Mouse (Mus musculus): Measurements from ENCODE around the gene Nup85.
A peak's percentile ranks its signal among the peaks of the same experiment; 100 is the strongest.

Nup85 gene

GRCm38 (mm10) chr11:115584376-115585073, 20.3 kb downstream of the Nup85 start:
- no peak for DNase-seq

- no peak for DNase-seq
Observed at GRCm38 (mm10) chr11:115585573-115586100, 21.4 kb downstream of the Nup85 start.

DNA sequence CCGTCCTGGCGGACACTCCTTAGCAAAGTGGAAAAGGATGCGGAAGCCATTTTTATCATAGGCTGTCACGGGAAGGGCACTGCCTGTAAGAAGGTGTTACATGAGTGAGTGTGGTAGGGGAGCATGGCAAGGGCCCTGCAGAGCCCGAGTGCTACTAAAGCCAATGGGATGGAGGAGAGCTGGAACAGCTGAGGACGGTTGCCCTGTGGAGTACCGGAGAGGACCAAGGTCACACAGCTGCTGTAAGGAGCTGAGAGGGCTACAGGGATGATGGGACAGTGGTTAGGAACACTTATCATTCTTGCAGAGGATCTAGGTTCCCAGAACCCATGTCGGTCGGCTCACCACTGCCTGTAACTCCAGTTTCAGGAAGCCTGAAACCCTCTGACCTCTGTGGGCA, 22.2 kb downstream of the Nup85 start:
- no peak for DNase-seq

DNA sequence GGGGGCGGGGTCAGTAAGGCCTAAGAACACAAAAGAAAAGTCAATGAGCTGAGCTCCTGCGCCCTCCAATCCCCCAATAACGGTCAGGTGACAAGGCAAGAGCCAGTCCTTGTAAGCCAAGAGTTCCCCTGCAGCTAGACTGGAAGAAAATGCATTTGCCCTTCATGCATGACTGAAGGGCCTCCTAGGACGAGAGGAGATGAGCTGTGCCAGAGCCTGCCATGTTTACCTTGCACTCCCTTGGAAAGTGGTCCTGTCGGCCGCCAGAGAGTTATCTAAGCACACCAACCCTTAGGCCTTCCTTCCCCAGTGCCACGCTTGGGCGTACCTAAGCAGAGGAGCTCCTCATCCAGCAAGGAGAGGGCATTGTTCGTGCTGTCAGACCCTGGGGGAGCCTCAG, 23.8 kb downstream of the Nup85 start:
- DNase-seq, result no peak

- DNase-seq, result no peak
Observed at GRCm38 (mm10) chr11:115590526-115591075, 26.4 kb downstream of the Nup85 start.

DNA sequence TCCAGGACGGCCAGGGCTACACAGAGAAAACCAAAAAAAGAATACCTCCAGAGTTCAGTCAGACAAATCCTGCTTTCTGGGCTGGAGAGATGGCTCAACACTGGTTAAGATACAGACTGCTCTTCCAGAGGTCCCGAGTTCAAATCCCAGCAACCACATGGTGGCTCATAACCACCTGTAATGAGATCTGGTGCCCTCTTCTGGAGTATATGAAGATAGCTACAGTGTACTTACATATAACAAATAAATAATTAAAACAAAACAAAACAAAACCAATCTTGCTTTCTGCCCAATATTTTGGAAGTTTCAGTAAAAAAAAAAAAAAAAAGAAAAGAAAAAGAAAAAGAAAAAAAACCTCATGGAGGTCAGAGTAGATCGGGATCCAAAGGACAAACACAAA, 31.0 kb downstream of the Nup85 start:
- DNase-seq, result no peak

GRCm38 (mm10) chr11:115598309-115598708, 34.1 kb downstream of the Nup85 start:
- no peak for DNase-seq

DNA sequence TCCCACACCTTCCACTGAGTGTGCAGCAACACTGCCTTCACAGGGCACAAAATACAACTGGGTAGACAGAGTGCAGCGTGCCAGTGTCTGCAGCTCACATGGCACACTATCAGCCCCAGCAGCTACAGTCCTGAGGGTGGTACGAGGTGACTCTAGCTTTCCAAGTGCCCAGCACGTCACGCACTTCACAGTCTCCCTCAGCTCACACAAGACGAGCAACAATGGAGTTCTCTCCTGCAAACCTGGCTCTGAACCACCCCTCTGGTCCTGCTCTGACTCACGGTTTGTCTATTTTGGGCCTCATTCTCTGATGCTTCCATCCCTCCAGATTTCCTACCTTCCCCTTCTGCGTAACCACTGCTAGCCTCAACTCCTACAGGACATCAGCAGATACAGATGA, 35.5 kb downstream of the Nup85 start:
- no peak for DNase-seq

GRCm38 (mm10) chr11:115600743-115601142, 36.5 kb downstream of the Nup85 start:
- DNase-seq, result no peak

DNA sequence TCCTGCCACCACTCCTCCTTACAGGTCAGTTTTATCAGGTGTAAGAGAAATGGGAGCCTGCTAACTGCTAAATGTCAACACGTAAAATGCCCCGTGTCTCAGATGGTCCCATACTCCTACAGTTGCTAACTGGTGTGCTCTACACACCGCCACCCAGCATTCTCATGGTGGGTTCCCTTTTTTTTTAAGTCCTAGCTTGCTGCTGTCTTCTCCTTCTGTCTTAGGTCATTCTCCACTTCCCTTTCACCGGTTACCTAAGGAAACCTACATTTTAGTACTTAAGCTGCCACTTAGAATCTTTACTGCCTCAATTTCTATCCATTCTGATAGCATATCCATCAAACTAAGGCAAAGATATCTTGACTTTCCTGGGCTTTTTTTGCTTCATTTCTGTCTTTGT, 36.9 kb downstream of the Nup85 start:
- DNase-seq, result no peak

DNA sequence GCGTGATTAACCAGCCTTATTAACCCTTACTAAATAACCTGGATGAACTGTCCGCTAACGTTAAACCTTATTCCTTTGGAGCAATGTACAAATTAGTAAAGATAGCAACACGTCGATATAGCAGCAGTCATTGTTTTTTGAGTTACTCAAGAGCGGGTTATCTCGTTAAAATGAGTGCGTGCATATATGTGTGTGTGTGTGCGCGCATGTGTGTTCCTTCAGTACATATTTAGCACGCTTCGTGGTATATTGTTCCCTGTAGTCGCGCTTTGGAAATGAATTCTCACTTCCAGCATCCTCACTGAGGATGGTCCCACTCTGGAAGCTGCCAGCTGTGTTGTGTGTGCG, 38.9 kb downstream of the Nup85 start:
- no peak for DNase-seq

DNA sequence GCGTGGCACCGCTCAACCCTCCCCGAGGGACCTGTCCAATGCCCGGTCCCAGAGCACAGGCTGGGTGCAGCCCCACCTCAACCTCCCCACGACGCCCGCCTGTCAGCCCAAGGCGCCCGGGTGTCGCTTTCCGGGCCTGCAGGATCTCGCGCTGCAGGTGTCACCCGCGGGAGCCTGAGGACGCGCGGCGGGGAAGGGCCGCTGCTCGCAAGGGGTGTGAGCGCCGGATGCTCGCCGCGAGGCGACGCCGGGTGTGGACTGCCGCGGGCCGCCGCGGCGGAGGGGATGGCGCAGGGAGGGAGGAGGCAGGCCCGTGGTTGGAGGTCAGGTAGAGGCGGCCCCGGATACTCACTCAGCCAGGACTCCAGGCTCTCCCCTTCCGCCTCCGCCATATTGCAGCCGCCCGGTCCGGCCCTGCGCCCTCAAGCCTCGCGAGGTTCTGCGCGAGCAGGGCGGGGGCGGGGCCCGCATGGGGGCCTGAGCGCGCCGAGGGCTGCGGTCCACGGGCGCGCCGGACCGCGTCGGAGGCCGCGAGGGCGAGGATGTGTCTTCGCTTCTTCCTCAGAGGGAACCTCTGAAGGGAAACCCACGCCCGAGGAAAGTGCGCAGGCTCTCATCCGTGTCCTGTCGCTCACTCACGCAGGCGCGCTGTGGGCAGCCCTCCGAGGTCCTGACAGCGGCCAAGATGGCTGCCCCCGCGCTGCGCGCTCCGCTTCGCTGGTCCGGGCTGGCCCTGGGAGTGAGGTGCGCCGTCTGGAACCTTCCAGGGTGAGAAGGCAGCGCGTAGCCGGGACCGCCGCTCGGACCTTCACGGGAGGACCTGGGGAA, 39.5 kb downstream of the Nup85 start, which contains the start of the genes Mrps7 and Gga3:
TSS of gene Mrps7 (plus strand) at position 450 of the 828 bp plus-strand sequence.
TSS of gene Gga3 (minus strand) at position 576 of the 828 bp plus-strand sequence.
- DNase-seq, result peak; percentile 86

GRCm38 (mm10) chr11:115604304-115604696, 40.1 kb downstream of the Nup85 start:
- no peak for DNase-seq

- no peak for DNase-seq
Observed at GRCm38 (mm10) chr11:115606733-115607132, 42.5 kb downstream of the Nup85 start.

DNA sequence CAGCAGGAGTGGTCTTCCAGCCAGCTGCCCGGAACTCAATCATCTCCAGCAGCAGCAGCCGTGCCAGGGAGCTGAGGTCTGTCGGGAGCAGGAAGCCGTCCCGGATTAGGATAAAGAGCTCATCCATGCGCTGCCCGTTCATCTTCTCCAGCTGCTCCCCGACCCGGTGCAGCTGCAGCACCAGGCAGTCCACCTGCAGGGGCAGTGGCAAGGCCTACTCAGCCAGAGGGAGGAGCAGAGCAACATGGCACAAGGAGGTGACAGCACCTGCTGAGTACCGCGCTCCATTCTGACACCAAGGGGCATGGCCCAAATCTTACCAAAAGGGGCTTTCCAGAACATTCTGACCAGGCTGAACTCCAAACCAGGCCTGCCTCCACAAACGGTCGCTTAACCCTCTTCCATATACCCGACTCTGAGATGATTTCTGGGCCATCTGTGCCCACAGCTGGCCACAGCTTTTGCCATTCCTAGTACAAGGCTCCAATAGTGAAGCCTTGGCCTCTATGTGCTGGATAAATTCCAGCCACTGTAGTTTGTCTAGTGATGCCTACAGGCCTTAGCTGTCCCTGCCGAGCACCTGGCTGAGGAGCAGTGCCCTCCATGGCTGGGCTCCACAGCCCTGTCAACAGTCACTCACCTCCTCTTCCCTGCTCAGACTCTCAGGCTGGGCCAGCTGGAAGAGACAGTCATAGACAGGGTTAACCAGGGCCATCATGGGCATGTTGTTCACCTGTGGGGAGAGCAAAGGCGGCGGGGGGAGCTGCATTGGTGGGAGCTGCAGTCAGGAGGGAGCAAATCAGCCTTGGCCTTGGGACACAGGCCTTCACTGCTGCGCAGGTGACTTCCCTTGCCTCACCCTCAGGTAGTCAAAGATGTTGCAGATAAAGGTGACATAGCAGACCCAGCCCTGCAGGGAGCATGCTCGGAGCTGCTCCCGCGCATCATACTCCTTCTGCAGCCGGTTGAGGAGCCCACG, 44.5 kb downstream of the Nup85 start:
- no peak for DNase-seq

GRCm38 (mm10) chr11:115609576-115609975, 45.3 kb downstream of the Nup85 start:
- DNase-seq, result no peak

DNA sequence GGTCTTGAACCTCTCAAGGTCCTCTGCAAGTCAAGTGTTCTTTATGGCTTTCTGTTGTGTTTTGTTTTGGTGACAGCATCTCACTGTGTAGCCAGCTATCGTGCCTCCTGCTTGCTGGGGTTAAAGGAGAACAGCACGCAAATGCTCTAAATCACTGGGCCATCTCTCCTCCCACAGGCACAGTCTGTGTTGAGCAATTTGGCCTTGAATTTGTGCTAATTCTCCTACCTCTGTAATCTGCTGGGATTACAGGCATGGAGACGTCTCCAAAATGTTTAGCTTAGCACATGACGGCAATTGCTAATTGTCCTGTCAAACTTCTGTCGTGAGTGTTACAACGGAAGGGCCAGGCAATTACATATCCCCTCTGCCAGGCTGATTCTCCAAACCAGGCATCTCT, 46.9 kb downstream of the Nup85 start:
- DNase-seq, result no peak

- peak; percentile 75 for DNase-seq
Observed at GRCm38 (mm10) chr11:115612059-115612409, 47.8 kb downstream of the Nup85 start.

DNA sequence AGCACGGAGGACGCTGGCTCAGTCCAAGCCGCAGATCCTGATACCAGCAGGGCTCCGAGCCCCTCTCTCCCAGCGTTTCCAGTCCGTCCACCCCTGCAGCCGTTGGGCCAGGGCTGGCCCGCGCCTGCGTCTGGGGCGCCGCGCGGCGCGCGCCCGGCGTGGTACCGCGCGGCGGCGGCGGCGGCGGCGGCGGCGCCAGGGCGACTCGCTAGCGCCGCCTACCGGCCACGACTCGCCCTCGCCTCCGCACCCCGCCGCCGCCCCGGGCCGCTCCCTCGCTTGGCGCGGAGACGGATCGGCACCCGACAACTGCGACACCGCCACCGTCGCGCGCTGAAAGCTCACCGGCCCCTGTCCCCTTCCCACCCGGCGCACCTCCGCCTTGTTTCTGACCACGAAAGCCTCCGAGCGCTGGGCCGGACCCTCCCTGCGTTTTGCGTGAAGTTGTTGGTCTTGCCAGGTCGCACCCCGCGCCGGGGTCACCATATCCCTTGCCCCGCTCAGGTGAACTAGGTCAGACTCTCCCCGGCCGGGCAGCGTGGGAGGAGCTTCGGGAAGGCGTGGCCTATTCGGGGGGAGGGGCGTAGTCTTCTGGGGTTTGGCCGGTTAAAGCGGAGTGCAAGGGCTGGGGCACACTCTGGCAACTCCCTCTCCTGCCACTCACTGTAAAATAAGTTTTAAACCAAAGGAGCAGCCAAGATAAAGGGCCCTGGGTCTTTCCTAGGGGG, 48.3 kb downstream of the Nup85 start, which contains the start of gene Mif4gd:
TSS of gene Mif4gd (minus strand) at position 560 of the 728 bp plus-strand sequence.
- peak; percentile 95 for DNase-seq

DNA sequence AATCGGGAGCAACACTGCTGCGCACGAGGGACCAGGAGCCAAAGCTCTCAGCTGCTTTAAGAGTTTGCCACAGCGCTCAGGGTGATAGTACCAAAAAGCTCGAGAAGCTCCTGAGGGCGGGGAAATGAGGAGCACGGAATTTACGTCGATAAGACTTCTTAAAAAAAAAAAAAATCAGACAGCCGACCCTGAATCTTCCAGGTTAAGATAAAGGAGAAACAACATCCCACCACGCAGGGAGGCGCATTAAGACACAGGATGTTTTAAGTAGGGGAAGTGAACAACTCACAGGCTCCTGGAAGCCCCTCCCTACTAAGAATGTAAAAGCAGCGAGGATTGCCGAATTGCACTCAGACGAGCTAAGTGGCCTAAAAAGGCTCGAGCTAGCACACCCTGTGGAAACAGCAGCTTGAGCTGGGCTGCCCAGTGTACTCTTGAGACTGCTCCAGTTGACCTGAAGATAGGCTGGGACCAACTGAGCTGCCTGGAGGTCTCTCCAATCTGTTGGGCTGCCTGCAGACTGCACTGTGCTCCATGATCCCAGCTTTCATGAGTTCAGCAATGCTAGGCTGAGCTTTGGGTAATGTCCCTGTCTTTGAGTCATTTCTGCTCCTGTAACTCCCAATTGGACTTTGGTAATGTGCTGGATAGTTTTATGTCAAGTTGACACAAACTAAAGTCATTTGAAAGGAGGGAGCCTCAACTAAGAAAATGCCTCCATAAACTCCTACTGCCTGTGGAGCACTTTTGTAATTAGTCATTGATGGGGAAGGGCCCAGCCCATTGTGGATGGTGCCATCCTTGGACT, 49.1 kb downstream of the Nup85 start:
- no peak for DNase-seq

Measured in cerebellum, adult 8-10 months (tissue).